Mouse (Mus musculus) kidney, adult 2 months (tissue): ENCODE results near the gene Aqp8.

Source experiments
- CTCF ChIP-seq: fragments of 200-500 bp; conservative IDR thresholded peaks from 2 replicates; pipeline ENCODE4 v1.5.1; 2011; ENCODE audit warnings: low read depth, mild to moderate bottlenecking, control low read depth, low read length, moderate library complexity, mixed read lengths; ENCODE audit not compliant: insufficient read depth, insufficient read length
- POLR2A ChIP-seq: fragments of 200-500 bp; IDR thresholded peaks from one replicate; pipeline ENCODE4 v1.6.1; 2011; ENCODE audit warnings: low read depth, low read length, control low read depth

GRCm38 (mm10) chr7:123421958-123422357 is 40.1 kb upstream of the Aqp8 start:
- TF ChIP-seq CTCF (no peak), POLR2A (no peak)
